Mouse (Mus musculus): ENCODE data around the gene Ank3. TPM values are rescaled to one million over a fixed set of nuclear protein-coding genes. Genes with fewer than 3 reads are reported as not detected.

The Ank3 gene
- polyA plus RNA-seq, 1 experiment from 2014 or later = 24.5 TPM

GRCm38 (mm10) chr10:69954657-69955267, 556.2 kb downstream of the Ank3 start:
- TF ChIP-seq EP300 (IDR thresholded peaks at IDR 0.05) (no peak), CTCF (IDR thresholded peaks at IDR 0.05) (no peak)
- 77% methylated on average over 9 of the region's 9 CpGs for WGBS

GRCm38 (mm10) chr10:69962226-69962625, 563.7 kb downstream of the Ank3 start:
- H3K27me3 ChIP-seq (replicated peaks; ENCODE audit: insufficient read depth, low read length) = no peaks in the 10 kb centered on the region
- H3K4me3 ChIP-seq (ENCODE audit: low read depth, low read length) = no peak overlapping the region
- no peak overlapping the region for H3K9ac ChIP-seq (replicated peaks; ENCODE audit: low read depth)
- TF ChIP-seq CTCF (IDR thresholded peaks at IDR 0.05) = no peak
- no peak for TF ChIP-seq EP300 (IDR thresholded peaks at IDR 0.05)
- no peaks in the 10 kb centered on the region for H3K9me3 ChIP-seq (ENCODE audit: low read length)
- H3K27ac ChIP-seq (ENCODE audit: low read length) = no peak overlapping the region
- DNase-seq (ENCODE audit: low spot score) (no peak), ATAC-seq (no peak)
- H3K4me2 ChIP-seq (replicated peaks; ENCODE audit: low read depth, low read length) = no peak overlapping the region
- WGBS = 80% methylated on average over 7 of the region's 7 CpGs
- H3K4me1 ChIP-seq (ENCODE audit: insufficient read depth, low read depth, low read length) = no peaks in the 10 kb centered on the region
- no peaks in the 10 kb centered on the region for H3K36me3 ChIP-seq (ENCODE audit: insufficient read depth, low read length)

More at GRCm38 (mm10) chr10:69954657-69955267, 556.2 kb downstream of the Ank3 start:
- H3K9me3 ChIP-seq (ENCODE audit: low read length) = no peaks in the 10 kb centered on the region
- no peak overlapping the region for H3K4me2 ChIP-seq (replicated peaks; ENCODE audit: low read depth, low read length)
- DNase-seq (ENCODE audit: low spot score) (no peak), ATAC-seq (no peak)
- no peaks in the 10 kb centered on the region for H3K4me1 ChIP-seq (ENCODE audit: insufficient read depth, low read depth, low read length)
- H3K36me3 ChIP-seq (ENCODE audit: insufficient read depth, low read length) = no peaks in the 10 kb centered on the region
- no peak overlapping the region for H3K4me3 ChIP-seq (ENCODE audit: low read depth, low read length)
- H3K27ac ChIP-seq (ENCODE audit: low read length) = no peak overlapping the region
- no peaks in the 10 kb centered on the region for H3K27me3 ChIP-seq (replicated peaks; ENCODE audit: insufficient read depth, low read length)
- no peak overlapping the region for H3K9ac ChIP-seq (replicated peaks; ENCODE audit: low read depth)

- ATAC-seq = no peak
- H3K27ac ChIP-seq (ENCODE audit: low read length) = no peak overlapping the region
- no peaks in the 10 kb centered on the region for H3K9me3 ChIP-seq (ENCODE audit: low read length)
- no peak for TF ChIP-seq EP300 (IDR thresholded peaks at IDR 0.05)
- TF ChIP-seq CTCF (IDR thresholded peaks at IDR 0.05) = no peak
- no peak overlapping the region for H3K9ac ChIP-seq (replicated peaks; ENCODE audit: low read depth)
- no peak for DNase-seq (ENCODE audit: low spot score)
- 74% methylated on average over 7 of the region's 7 CpGs for WGBS
- no peaks in the 10 kb centered on the region for H3K27me3 ChIP-seq (replicated peaks; ENCODE audit: insufficient read depth, low read length)
- no peaks in the 10 kb centered on the region for H3K36me3 ChIP-seq (ENCODE audit: insufficient read depth, low read length)
- H3K4me2 ChIP-seq (replicated peaks; ENCODE audit: low read depth, low read length) = no peak overlapping the region
- no peak overlapping the region for H3K4me3 ChIP-seq (ENCODE audit: low read depth, low read length)
- no peaks in the 10 kb centered on the region for H3K4me1 ChIP-seq (ENCODE audit: insufficient read depth, low read depth, low read length)
Observed at GRCm38 (mm10) chr10:69962976-69963375, 564.4 kb downstream of the Ank3 start.

- no peaks in the 10 kb centered on the region for H3K4me1 ChIP-seq (ENCODE audit: insufficient read depth, low read depth, low read length)
- no peak overlapping the region for H3K4me3 ChIP-seq (ENCODE audit: low read depth, low read length)
- no peaks in the 10 kb centered on the region for H3K9me3 ChIP-seq (ENCODE audit: low read length)
- H3K36me3 ChIP-seq (ENCODE audit: insufficient read depth, low read length) = no peaks in the 10 kb centered on the region
- H3K9ac ChIP-seq (replicated peaks; ENCODE audit: low read depth) = no peak overlapping the region
- TF ChIP-seq CTCF (IDR thresholded peaks at IDR 0.05) (peak; percentile 84), EP300 (IDR thresholded peaks at IDR 0.05) (no peak)
- DNase-seq (ENCODE audit: low spot score) (peak; percentile 75), ATAC-seq (no peak)
- 5% methylated on average over 5 of the region's 5 CpGs for WGBS
- no peak overlapping the region for H3K4me2 ChIP-seq (replicated peaks; ENCODE audit: low read depth, low read length)
- no peaks in the 10 kb centered on the region for H3K27me3 ChIP-seq (replicated peaks; ENCODE audit: insufficient read depth, low read length)
- H3K27ac ChIP-seq (ENCODE audit: low read length) = no peak overlapping the region
Observed at GRCm38 (mm10) chr10:69964611-69965010, 566.0 kb downstream of the Ank3 start.

GRCm38 (mm10) chr10:69965085-69965484, 566.5 kb downstream of the Ank3 start:
- no peaks in the 10 kb centered on the region for H3K4me1 ChIP-seq (ENCODE audit: insufficient read depth, low read depth, low read length)
- H3K9me3 ChIP-seq (ENCODE audit: low read length) = no peaks in the 10 kb centered on the region
- H3K4me2 ChIP-seq (replicated peaks; ENCODE audit: low read depth, low read length) = no peak overlapping the region
- no peaks in the 10 kb centered on the region for H3K27me3 ChIP-seq (replicated peaks; ENCODE audit: insufficient read depth, low read length)
- WGBS = 69% methylated on average over 6 of the region's 6 CpGs
- H3K27ac ChIP-seq (ENCODE audit: low read length) = no peak overlapping the region
- no peak for ATAC-seq
- no peaks in the 10 kb centered on the region for H3K36me3 ChIP-seq (ENCODE audit: insufficient read depth, low read length)
- TF ChIP-seq CTCF (IDR thresholded peaks at IDR 0.05) (no peak), EP300 (IDR thresholded peaks at IDR 0.05) (no peak)
- H3K9ac ChIP-seq (replicated peaks; ENCODE audit: low read depth) = no peak overlapping the region
- H3K4me3 ChIP-seq (ENCODE audit: low read depth, low read length) = no peak overlapping the region
- no peak for DNase-seq (ENCODE audit: low spot score)

- Histone ChIP-seq H3K4me1 (ENCODE audit: insufficient read depth, low read depth, low read length) (no peaks in the 10 kb centered on the region), H3K36me3 (ENCODE audit: insufficient read depth, low read length) (no peaks in the 10 kb centered on the region), H3K9me3 (ENCODE audit: low read length) (no peaks in the 10 kb centered on the region), H3K9ac (replicated peaks; ENCODE audit: low read depth) (no peak overlapping the region), H3K4me3 (ENCODE audit: low read depth, low read length) (no peak overlapping the region), H3K27ac (ENCODE audit: low read length) (no peak overlapping the region), H3K27me3 (replicated peaks; ENCODE audit: insufficient read depth, low read length) (no peaks in the 10 kb centered on the region), H3K4me2 (replicated peaks; ENCODE audit: low read depth, low read length) (no peak overlapping the region)
- no peak for TF ChIP-seq CTCF (IDR thresholded peaks at IDR 0.05)
- TF ChIP-seq EP300 (IDR thresholded peaks at IDR 0.05) = no peak
- no peak for ATAC-seq
- 66% methylated on average over 4 of the region's 4 CpGs for WGBS
- no peak for DNase-seq (ENCODE audit: low spot score)
Observed at GRCm38 (mm10) chr10:69967994-69968393, 569.4 kb downstream of the Ank3 start.

GRCm38 (mm10) chr10:69979636-69980035, 581.1 kb downstream of the Ank3 start:
- Histone ChIP-seq H3K36me3 (ENCODE audit: insufficient read depth, low read length) (no peaks in the 10 kb centered on the region), H3K4me1 (ENCODE audit: insufficient read depth, low read depth, low read length) (no peaks in the 10 kb centered on the region), H3K4me3 (ENCODE audit: low read depth, low read length) (no peak overlapping the region), H3K27ac (ENCODE audit: low read length) (no peak overlapping the region), H3K27me3 (replicated peaks; ENCODE audit: insufficient read depth, low read length) (no peaks in the 10 kb centered on the region), H3K9me3 (ENCODE audit: low read length) (no peaks in the 10 kb centered on the region), H3K4me2 (replicated peaks; ENCODE audit: low read depth, low read length) (no peak overlapping the region), H3K9ac (replicated peaks; ENCODE audit: low read depth) (no peak overlapping the region)
- WGBS = 92% methylated on average over 2 of the region's 2 CpGs
- TF ChIP-seq EP300 (IDR thresholded peaks at IDR 0.05) = no peak
- TF ChIP-seq CTCF (IDR thresholded peaks at IDR 0.05) = no peak
- DNase-seq (ENCODE audit: low spot score) (no peak), ATAC-seq (no peak)

Data from lung, postnatal 0 days (tissue).